Mouse (Mus musculus) lung, adult 2 months (tissue): ENCODE results near the gene Bhlhe40.

ENCODE experiments used
- CTCF ChIP-seq: fragments of 200-500 bp; IDR thresholded peaks from 2 replicates; pipeline ENCODE4 v1.5.1; 2011; ENCODE audit warnings: mild to moderate bottlenecking, low read length, control low read depth; ENCODE audit not compliant: insufficient read depth
- POLR2A ChIP-seq: fragments of 200-500 bp; IDR thresholded peaks from 2 replicates; pipeline ENCODE4 v1.6.1; 2011; ENCODE audit warnings: low read depth, mild to moderate bottlenecking, control low read depth, low read length, borderline replicate concordance; ENCODE audit errors: extremely low read depth

DNA sequence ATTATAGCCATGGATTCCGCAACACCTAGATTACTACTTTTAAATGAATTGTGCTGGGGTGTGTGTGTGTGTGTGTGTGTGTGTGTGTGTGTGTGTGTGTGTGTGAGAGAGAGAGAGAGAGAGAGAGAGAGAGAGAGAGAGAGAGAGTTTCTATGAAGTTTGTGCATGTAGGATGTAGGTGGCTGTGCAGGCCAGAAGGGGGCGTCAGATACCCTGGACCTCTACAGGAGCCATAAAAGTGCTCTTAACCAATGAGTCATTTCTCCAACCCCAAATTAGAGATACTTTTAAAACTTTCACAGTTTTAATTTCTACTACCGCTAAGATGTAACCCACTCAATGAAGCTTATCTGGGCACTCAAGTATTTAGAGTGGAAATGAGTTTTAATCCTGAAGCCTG lies 50.2 kb downstream of the Bhlhe40 start:
- TF ChIP-seq CTCF (0 out of 2 replicates have a peak, but pooled peaks have one; percentile 26), POLR2A (no peak)
